Mouse (Mus musculus): ENCODE data around the gene Tnk2. TPM values are rescaled to one million over a fixed set of nuclear protein-coding genes. Genes with fewer than 3 reads are reported as not detected.

Gene Tnk2
- polyA plus RNA-seq (2014; fragmentation: Illumina TruSeq; extraction: RNeasy Lipid Tissue Mini Kit (QIAGEN cat#74804); ENCODE audit: low read depth, low replicate concordance) = 0.16 TPM

DNA sequence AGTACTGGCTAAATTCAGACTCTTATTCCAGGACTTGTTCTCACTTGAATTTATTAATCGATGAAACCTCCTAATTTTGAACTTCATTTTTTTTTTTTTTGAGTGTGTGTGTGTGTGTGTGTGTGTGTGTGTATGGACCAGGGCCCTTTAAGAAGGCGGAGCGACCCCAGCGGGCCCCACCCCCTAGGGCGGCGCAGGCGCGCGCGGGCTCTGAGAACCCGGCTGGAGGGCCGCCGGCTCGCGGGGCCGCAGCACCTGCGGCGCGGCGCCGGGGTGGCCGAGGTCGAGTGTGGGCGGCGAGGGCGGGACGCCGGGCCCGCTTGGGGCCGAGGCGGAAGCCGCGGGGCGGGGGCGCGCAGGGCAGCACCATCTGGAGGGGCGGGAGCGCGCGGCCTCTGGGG is at the start of gene Tnk2:
Gene Tnk2 (plus strand): TSS at position 214 of the 401 bp plus-strand sequence.

DNA sequence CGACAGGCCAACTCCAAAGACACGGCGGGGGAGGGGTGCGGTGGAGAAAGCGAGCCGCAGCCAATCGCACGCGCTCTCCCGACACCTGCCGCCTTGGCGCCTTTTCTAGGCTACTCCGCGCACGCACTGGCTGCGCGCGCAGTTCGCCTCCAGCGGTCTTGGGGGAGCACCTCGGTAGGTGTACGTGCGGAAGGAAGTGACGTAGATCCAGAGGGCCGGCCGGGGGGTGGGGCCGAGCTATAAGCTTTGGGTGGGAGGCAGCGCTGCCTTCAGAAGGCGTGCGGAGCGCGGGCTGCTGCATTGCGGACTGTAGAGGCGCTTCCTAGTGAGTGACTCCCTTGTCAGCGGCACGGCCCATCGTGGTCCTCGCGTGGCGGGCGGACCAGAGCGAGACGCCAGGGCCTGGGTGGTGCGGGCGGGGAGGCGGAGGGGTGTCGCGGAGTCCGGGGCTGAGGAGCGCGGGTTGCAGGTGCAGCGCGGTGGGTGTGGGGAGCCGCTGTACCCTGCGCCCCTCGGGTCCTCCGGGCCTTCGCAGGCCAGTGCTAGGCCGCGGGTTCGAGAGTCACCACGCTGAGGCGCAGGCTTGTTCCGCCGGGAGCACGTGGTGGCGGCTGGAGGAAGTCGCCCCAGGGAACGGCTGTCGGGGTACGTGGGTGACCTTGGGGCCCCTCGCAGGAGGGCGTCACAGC is 34.8 kb upstream of the Tnk2 start, which contains the start of gene Tfrc:
Gene Tfrc (plus strand): TSS at position 209 of the 689 bp plus-strand sequence.

Other genes with a start within 250 kb of the Tnk2 start
- not detected for gene Tm4sf19, start 243.4 kb upstream of the Tnk2 start, polyA plus RNA-seq (2014; fragmentation: Illumina TruSeq; extraction: RNeasy Lipid Tissue Mini Kit (QIAGEN cat#74804); ENCODE audit: low read depth, low replicate concordance)
- 42.8 TPM for gene Tctex1d2, start 224.2 kb upstream of the Tnk2 start, polyA plus RNA-seq (2014; fragmentation: Illumina TruSeq; extraction: RNeasy Lipid Tissue Mini Kit (QIAGEN cat#74804); ENCODE audit: low read depth, low replicate concordance)
- gene Pcyt1a, start 213.0 kb upstream of the Tnk2 start, polyA plus RNA-seq (2014; fragmentation: Illumina TruSeq; extraction: RNeasy Lipid Tissue Mini Kit (QIAGEN cat#74804); ENCODE audit: low read depth, low replicate concordance) = 51.5 TPM
- 2.8 TPM for gene Slc51a, start 156.0 kb upstream of the Tnk2 start, polyA plus RNA-seq (2014; fragmentation: Illumina TruSeq; extraction: RNeasy Lipid Tissue Mini Kit (QIAGEN cat#74804); ENCODE audit: low read depth, low replicate concordance)
- gene Zdhhc19, start 147.6 kb upstream of the Tnk2 start, polyA plus RNA-seq (2014; fragmentation: Illumina TruSeq; extraction: RNeasy Lipid Tissue Mini Kit (QIAGEN cat#74804); ENCODE audit: low read depth, low replicate concordance) = not detected
- 146 TPM for gene Tfrc, start 35.0 kb upstream of the Tnk2 start, polyA plus RNA-seq (2014; fragmentation: Illumina TruSeq; extraction: RNeasy Lipid Tissue Mini Kit (QIAGEN cat#74804); ENCODE audit: low read depth, low replicate concordance)
- 0.04 TPM for gene Muc4, start 92.0 kb downstream of the Tnk2 start, polyA plus RNA-seq (2014; fragmentation: Illumina TruSeq; extraction: RNeasy Lipid Tissue Mini Kit (QIAGEN cat#74804); ENCODE audit: low read depth, low replicate concordance)
- gene Muc20, start 153.6 kb downstream of the Tnk2 start, polyA plus RNA-seq (2014; fragmentation: Illumina TruSeq; extraction: RNeasy Lipid Tissue Mini Kit (QIAGEN cat#74804); ENCODE audit: low read depth, low replicate concordance) = 15.4 TPM
- gene Smbd1, start 166.6 kb downstream of the Tnk2 start, polyA plus RNA-seq (2014; fragmentation: Illumina TruSeq; extraction: RNeasy Lipid Tissue Mini Kit (QIAGEN cat#74804); ENCODE audit: low read depth, low replicate concordance) = not detected
- 109 TPM for gene Fyttd1, start 233.6 kb downstream of the Tnk2 start, polyA plus RNA-seq (2014; fragmentation: Illumina TruSeq; extraction: RNeasy Lipid Tissue Mini Kit (QIAGEN cat#74804); ENCODE audit: low read depth, low replicate concordance)
- gene Rubcn, start 233.9 kb downstream of the Tnk2 start, polyA plus RNA-seq (2014; fragmentation: Illumina TruSeq; extraction: RNeasy Lipid Tissue Mini Kit (QIAGEN cat#74804); ENCODE audit: low read depth, low replicate concordance) = 8.8 TPM